Mouse (Mus musculus) kidney, embryonic 14.5 days (tissue): ENCODE measurements around the gene AC124108.1. TPM values are rescaled to one million over a fixed set of nuclear protein-coding genes. Genes with fewer than 3 reads are reported as not detected.

ENCODE experiments used
- ATAC-seq: fragments of 200-750 bp; cut with Nextera tagmentation; 2 replicates; pipeline ENCODE4 v1.8.0; 2017; ENCODE audit warnings: moderate number of reproducible peaks, mild to moderate bottlenecking, moderate TSS enrichment, moderate library complexity; ENCODE audit not compliant: low FRiP score, low TSS enrichment
- H3K27ac ChIP-seq: fragments of 300-500 bp; sonication (generic); 2 replicates; pipeline ENCODE4 v1.5.1; 2014; ENCODE audit warnings: low read depth, mild to moderate bottlenecking, low read length, moderate library complexity, mixed read lengths
- H3K27me3 ChIP-seq: fragments of 300-500 bp; sonication (generic); 2 replicates; pipeline ENCODE4 v1.6.1; 2014; ENCODE audit warnings: mild to moderate bottlenecking, low read length; ENCODE audit not compliant: control insufficient read depth, insufficient read depth
- H3K36me3 ChIP-seq: fragments of 300-500 bp; sonication (generic); 2 replicates; pipeline ENCODE4 v1.6.1; 2014; ENCODE audit warnings: low read length, mixed read lengths; ENCODE audit not compliant: control insufficient read depth, insufficient read depth
- H3K4me1 ChIP-seq: fragments of 300-500 bp; sonication (generic); 2 replicates; pipeline ENCODE4 v1.6.1; 2014; ENCODE audit warnings: low read length, mixed read lengths; ENCODE audit not compliant: control insufficient read depth, insufficient read depth
- H3K4me2 ChIP-seq: fragments of 300-500 bp; sonication (generic); replicated peaks from 2 replicates; pipeline ENCODE4 v1.6.1; 2014; ENCODE audit warnings: low read depth, mild to moderate bottlenecking, low read length
- H3K4me3 ChIP-seq: fragments of 300-500 bp; sonication (generic); 2 replicates; pipeline ENCODE4 v1.5.1; 2014; ENCODE audit warnings: mild to moderate bottlenecking, low read length
- H3K9ac ChIP-seq: fragments of 300-500 bp; sonication (generic); 2 replicates; pipeline ENCODE4 v1.6.1; 2014; ENCODE audit warnings: low read depth, mild to moderate bottlenecking, low read length, moderate library complexity
- H3K9me3 ChIP-seq: fragments of 300-500 bp; sonication (generic); 2 replicates; pipeline ENCODE4 v1.6.1; 2016; ENCODE audit warnings: low read length; ENCODE audit not compliant: control insufficient read depth
- WGBS: fragments of 180-500 bp; shearing (Covaris S2); extraction: QIAGEN DNeasy Blood & Tissue Kit; methylation state at CpG from one replicate; pipeline ENCODE4 v1.1.7; 2014; 5-methylcytosine and 5-hydroxymethylcytosine counted together
- polyA plus RNA-seq: library from polyadenylated mRNA; unstranded; fragments of >200 nt; fragmentation: Nextera tagmentation; extraction: Ambion mirVana; gene quantifications from 2 replicates; pipeline ENCODE4 v1.2.1, GENCODE M21; 2014

Gene AC124108.1
- polyA plus RNA-seq, 1 experiment from 2014 or later = 0.05 TPM

DNA sequence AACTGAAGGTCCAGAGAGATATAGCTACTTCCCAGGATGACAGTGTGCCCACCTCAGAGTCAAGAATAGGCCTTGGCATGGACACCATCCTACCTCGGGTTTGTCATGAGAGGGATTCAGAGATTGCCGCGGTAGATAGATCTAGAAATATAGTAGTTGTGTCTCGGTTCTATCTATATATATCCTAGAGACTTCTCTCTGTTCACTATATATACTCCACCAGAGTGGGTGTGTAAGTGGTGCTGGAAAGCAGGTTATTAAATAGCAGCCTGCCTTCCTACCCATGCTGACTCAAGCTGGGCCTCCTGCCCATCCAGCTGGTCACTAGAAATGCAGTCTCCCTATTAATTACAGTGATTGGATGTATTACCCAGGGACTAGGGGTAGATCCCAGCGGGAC lies 11.5 kb downstream of the AC124108.1 start:
- Histone ChIP-seq H3K4me2 (no peak overlapping the region), H3K4me3 (no peak overlapping the region), H3K9ac (no peak overlapping the region), H3K27ac (no peak overlapping the region), H3K4me1 (no peaks in the 10 kb centered on the region), H3K36me3 (no peaks in the 10 kb centered on the region), H3K9me3 (no peaks in the 10 kb centered on the region), H3K27me3 (peaks cover 11% of the 10 kb centered on the region; the same call in 1 of the 2 replicates)
- no peak for ATAC-seq
- 85% methylated on average over 5 of the region's 5 CpGs for WGBS

DNA sequence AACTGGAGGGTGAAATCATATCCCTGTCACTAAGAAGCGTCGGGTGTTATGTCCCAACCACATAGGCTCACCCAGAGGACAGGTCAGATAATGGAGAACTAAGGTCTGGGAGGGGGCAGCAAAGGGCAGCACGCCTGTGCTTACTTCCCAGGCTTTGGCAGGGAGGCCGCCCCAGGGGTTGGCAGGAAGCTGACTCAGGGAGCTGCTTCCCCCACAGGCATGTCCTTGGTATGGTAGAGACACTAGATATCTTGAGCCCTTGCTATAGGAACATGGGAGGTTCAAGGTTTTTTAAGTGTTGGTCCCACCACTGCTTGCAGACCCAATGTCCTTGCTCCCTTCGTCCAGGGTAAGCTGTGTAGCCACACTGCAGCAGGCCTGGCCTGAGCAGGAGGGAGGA lies 14.7 kb downstream of the AC124108.1 start:
- 57% methylated on average over 5 of the region's 5 CpGs for WGBS
- peaks cover 12% of the 10 kb centered on the region; the same call in 1 of the 2 replicates for H3K27me3 ChIP-seq
- no peak for ATAC-seq
- H3K27ac ChIP-seq = no peak overlapping the region
- H3K36me3 ChIP-seq = no peaks in the 10 kb centered on the region
- H3K4me1 ChIP-seq = peaks cover 6% of the 10 kb centered on the region; the same call in 1 of the 2 replicates
- no peak overlapping the region for H3K4me3 ChIP-seq
- no peaks in the 10 kb centered on the region for H3K9me3 ChIP-seq
- H3K9ac ChIP-seq = no peak overlapping the region
- no peak overlapping the region for H3K4me2 ChIP-seq

DNA sequence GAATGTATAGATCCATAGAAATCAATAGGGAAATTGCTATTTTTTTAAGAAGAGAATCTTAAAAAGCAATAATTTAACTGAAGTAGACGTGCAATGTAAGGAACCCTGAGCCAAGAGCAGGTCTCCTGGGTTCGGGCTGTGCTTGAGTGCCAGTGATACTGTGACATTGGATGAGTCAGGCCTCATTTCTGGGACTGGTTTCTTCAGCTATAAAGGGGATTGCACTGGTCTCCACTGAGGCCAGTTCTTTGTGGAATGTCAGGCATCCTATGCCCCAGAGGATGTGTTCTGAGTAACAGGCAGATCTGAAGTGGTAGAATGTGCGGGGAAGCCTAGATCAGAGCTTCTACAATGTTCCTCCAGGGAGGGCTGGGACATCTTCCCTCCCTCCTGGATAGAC lies 15.6 kb downstream of the AC124108.1 start:
- Histone ChIP-seq H3K27me3 (peaks cover 15% of the 10 kb centered on the region; the same call in 1 of the 2 replicates), H3K27ac (no peak overlapping the region), H3K4me1 (peaks cover 8% of the 10 kb centered on the region; the same call in 1 of the 2 replicates), H3K4me2 (no peak overlapping the region), H3K4me3 (no peak overlapping the region), H3K9ac (no peak overlapping the region), H3K36me3 (no peaks in the 10 kb centered on the region), H3K9me3 (no peaks in the 10 kb centered on the region)
- ATAC-seq = no peak
- 86% methylated on average over 3 of the region's 3 CpGs for whole genome bisulfite sequencing

DNA sequence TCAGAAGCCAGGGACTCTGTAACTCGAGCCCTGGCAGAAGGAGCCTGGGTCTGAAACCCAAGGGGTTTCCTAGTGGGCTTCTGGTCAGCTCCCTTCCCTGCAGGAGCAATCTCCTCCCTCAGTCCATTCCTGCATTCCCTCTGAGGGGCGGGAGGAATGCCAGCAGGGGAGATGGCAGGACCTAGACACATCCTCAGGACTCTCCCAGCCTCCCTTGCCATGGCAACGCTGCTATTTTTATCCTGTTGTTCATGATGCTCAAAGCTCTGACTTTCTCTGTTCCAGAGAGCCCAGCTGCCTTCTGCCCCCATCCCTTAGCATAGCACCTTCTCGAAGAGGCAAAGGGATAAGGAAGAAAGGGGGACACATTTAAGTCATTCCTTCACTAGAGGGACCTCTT lies 16.9 kb downstream of the AC124108.1 start:
- no peak overlapping the region for H3K27ac ChIP-seq
- no peak overlapping the region for H3K4me3 ChIP-seq
- peaks cover 15% of the 10 kb centered on the region; the same call in 1 of the 2 replicates for H3K27me3 ChIP-seq
- H3K4me2 ChIP-seq = no peak overlapping the region
- 10% methylated on average over 4 of the region's 4 CpGs for WGBS
- peaks cover 10% of the 10 kb centered on the region; the same call in 1 of the 2 replicates for H3K4me1 ChIP-seq
- no peaks in the 10 kb centered on the region for H3K9me3 ChIP-seq
- H3K36me3 ChIP-seq = no peaks in the 10 kb centered on the region
- ATAC-seq = no peak
- H3K9ac ChIP-seq = no peak overlapping the region

DNA sequence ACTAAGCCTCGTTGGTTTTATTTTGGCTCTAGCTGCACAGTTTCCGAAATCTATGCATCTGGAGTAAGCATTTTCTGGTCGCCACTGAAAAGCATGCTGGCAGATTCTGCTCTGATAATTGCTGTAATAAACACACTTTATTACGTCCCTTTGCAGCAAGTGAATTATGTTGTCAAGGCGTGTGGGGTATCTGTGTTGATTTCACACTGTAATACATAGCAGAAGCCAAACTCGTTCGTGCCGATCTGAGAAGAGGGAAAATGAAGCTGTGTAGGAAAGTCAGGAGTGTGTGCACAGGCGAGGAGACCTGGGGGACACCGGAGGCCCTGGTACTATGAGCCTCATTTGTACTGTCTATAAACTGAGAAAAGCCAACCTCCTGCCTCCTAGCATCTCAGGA lies 18.1 kb downstream of the AC124108.1 start:
- Histone ChIP-seq H3K4me3 (no peak overlapping the region), H3K4me1 (peaks cover 10% of the 10 kb centered on the region; the same call in 1 of the 2 replicates), H3K27me3 (peaks cover 15% of the 10 kb centered on the region; the same call in 1 of the 2 replicates), H3K36me3 (no peaks in the 10 kb centered on the region), H3K27ac (no peak overlapping the region), H3K9me3 (no peaks in the 10 kb centered on the region), H3K9ac (no peak overlapping the region), H3K4me2 (no peak overlapping the region)
- WGBS = 36% methylated on average over 10 of the region's 10 CpGs
- no peak for ATAC-seq

DNA sequence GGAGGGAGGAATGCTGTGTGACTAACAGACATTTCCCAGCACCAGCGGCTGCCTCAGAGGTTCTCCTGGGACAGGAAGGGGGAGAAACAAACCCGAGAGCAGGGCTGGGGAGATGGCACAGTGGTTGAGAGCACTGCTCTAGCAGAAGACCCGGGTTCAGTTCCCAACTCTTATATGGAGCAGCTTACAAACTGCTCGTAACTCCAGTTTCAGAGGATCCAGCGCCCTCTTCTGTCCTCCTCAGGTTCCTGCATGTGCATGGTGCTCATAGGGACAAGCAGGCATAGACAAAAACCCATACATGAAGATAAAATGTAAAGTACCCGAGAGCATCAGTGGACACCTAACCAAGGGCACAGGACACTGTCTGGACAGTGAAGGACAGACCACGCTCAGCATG lies 19.7 kb downstream of the AC124108.1 start:
- no peak overlapping the region for H3K27ac ChIP-seq
- H3K36me3 ChIP-seq = no peaks in the 10 kb centered on the region
- H3K4me1 ChIP-seq = peaks cover 10% of the 10 kb centered on the region; the same call in 1 of the 2 replicates
- no peaks in the 10 kb centered on the region for H3K9me3 ChIP-seq
- H3K4me3 ChIP-seq = no peak overlapping the region
- no peak for ATAC-seq
- no peak overlapping the region for H3K4me2 ChIP-seq
- no peak overlapping the region for H3K9ac ChIP-seq
- 24% methylated on average over 7 of the region's 7 CpGs for WGBS
- peaks cover 15% of the 10 kb centered on the region; the same call in 1 of the 2 replicates for H3K27me3 ChIP-seq

DNA sequence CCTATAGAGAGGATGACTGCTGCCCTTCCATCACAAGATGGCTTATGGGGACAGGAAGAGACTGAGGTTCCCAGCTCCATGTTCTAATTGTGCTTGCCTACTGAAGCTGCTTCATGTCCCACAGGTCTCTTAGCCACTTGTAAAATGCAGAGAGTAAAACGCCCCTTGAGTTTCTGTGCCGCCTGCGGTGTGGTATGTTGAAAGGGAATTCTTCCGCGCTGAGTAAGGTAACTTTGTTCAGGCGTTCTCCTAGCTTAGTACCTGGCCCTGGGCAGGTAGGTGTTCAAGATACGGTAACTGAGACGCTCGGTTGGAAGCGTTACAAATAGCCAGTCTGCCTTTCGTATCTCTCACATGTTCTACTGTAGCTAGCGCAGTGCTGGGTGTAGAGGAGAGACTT lies 20.4 kb downstream of the AC124108.1 start:
- no peaks in the 10 kb centered on the region for H3K36me3 ChIP-seq
- H3K4me2 ChIP-seq = peak overlapping the region; percentile 35
- peaks cover 18% of the 10 kb centered on the region; the same call in 1 of the 2 replicates for H3K27me3 ChIP-seq
- no peaks in the 10 kb centered on the region for H3K9me3 ChIP-seq
- no peak overlapping the region for H3K27ac ChIP-seq
- peaks cover 10% of the 10 kb centered on the region; the same call in 1 of the 2 replicates for H3K4me1 ChIP-seq
- no peak for ATAC-seq
- WGBS = 52% methylated on average over 12 of the region's 12 CpGs
- no peak overlapping the region for H3K4me3 ChIP-seq
- no peak overlapping the region for H3K9ac ChIP-seq

DNA sequence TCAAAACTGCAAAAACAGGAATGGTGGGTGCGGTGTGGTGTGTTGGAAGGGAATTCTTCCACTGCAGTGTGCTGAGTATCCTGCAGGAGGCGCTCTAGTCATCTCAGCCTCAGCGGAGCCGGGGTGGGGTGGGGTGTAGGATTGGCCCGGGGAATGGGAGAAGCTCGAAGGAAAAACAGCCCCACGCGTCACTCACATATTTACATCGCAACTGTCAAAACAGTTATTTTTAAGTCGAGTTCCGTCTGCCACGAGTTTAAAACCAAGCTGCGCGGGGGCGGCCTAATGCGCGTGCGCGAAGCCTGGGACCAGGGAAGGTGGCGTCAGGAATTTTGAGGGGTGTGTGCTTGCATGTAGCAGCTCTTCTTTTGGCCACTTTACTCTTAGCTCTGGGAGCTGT lies 21.0 kb downstream of the AC124108.1 start:
- WGBS = 4% methylated on average over 20 of the region's 20 CpGs
- H3K27ac ChIP-seq = no peak overlapping the region
- H3K4me3 ChIP-seq = peak overlapping the region; percentile 21
- peaks cover 18% of the 10 kb centered on the region; the same call in 1 of the 2 replicates for H3K27me3 ChIP-seq
- H3K9ac ChIP-seq = no peak overlapping the region
- H3K4me2 ChIP-seq = peak overlapping the region; percentile 35
- H3K36me3 ChIP-seq = no peaks in the 10 kb centered on the region
- 0 out of 2 replicates have a peak, but pooled peaks have one; percentile 32 for ATAC-seq
- no peaks in the 10 kb centered on the region for H3K9me3 ChIP-seq
- peaks cover 10% of the 10 kb centered on the region; the same call in 1 of the 2 replicates for H3K4me1 ChIP-seq

DNA sequence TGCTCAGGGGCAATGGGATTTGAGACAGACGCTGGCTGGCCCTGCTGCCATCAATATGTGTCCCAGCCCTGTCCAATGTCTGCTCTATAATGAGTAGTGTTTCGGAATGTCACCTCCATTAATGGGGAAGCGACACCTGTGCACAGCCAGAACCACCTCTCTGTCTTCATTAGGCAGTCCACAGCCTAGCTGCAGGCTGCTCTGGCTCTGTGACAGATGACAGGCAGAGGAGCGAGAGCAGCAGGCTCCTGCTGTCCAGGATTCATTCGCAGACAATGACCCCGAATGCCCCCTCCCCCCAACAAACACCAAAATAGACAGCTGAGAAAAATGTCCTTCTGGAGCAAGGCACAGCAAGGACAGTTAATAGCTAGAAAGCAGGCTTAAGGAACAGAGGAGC lies 21.8 kb downstream of the AC124108.1 start:
- WGBS = 35% methylated on average over 6 of the region's 6 CpGs
- Histone ChIP-seq H3K9ac (no peak overlapping the region), H3K9me3 (no peaks in the 10 kb centered on the region), H3K4me1 (peaks cover 10% of the 10 kb centered on the region; the same call in 1 of the 2 replicates), H3K4me2 (no peak overlapping the region), H3K27ac (no peak overlapping the region), H3K36me3 (no peaks in the 10 kb centered on the region), H3K27me3 (peaks cover 18% of the 10 kb centered on the region; the same call in 1 of the 2 replicates), H3K4me3 (no peak overlapping the region)
- no peak for ATAC-seq
